Comparison of ENCODE assay signal across 22 mouse cellular contexts in genomic region chrX:93896838-93897820, GRCm38 (mm10).
A peak's percentile ranks its signal among the peaks of the same experiment; 100 is the strongest.
DNase-seq lines count a peak whose midpoint lies in the region; ATAC-seq and TF ChIP-seq lines count a peak whose summit lies in the region.
"Had no signal": no experiment of that assay in that cellular context is flagged by ENCODE, and none has a peak within 500 bp of the region (broad histone marks: within the 10 kb centered on the region; RNA-seq: fewer than 3 reads in every experiment).

No protein-coding gene starts in this region.

- no peak for TF ChIP-seq POLR2A in MEL (IDR thresholded peaks at IDR 0.05; ENCODE audit: control insufficient read depth in 1 of 2, insufficient read depth in 1 of 2, low read depth in 1 of 2, low read length in 2 of 2, poor library complexity in 1 of 2)

- TF ChIP-seq CTCF in intestine, postnatal 0 days (IDR thresholded peaks at IDR 0.05; ENCODE audit: low read depth) = peak; percentile 16; the same call in 1 of the 2 replicates
- peak in 2 of 3 experiments; percentile 15 to 47; a peak in 2 of 6 replicates for TF ChIP-seq CTCF in MEL (IDR thresholded peaks at IDR 0.05 in 2 of 3, conservative IDR thresholded peaks at IDR 0.05 in 1 of 3; ENCODE audit: control insufficient read depth in 1 of 3, insufficient read depth in 1 of 3, low read depth in 2 of 3, low read length in 3 of 3, poor library complexity in 1 of 3, severe bottlenecking in 1 of 3)

- DNase-seq in MEL (ENCODE audit: low read depth, low spot score) = peak; percentile 73
- no peak for DNase-seq in thymus, postnatal 25 days
- no peak for DNase-seq in heart, adult 9 months (ENCODE audit: low spot score in 2 of 2)
- DNase-seq in layer of hippocampus, postnatal 25 days (ENCODE audit: extremely low spot score in 1 of 2, low spot score in 1 of 2) = no peak
- DNase-seq: adrenal gland, adult 2 months; cerebellum, postnatal 10 days; gastrocnemius, postnatal 14 days; heart, adult 18-20 months; kidney, adult 18-20 months; kidney, postnatal 10 days; lung, postnatal 4 days; thymus, postnatal 14 days had no signal

- TF ChIP-seq EP300 in MEL (IDR thresholded peaks at IDR 0.05; ENCODE audit: low read depth in 1 of 2, low read length in 2 of 2) = peak; percentile 83 to 85

- no peaks in the 10 kb centered on the region for H3K36me3 ChIP-seq in intestine, postnatal 0 days (ENCODE audit: control insufficient read depth, insufficient read depth)
- no peaks in the 10 kb centered on the region for H3K36me3 ChIP-seq in intestine, embryonic 16.5 days (ENCODE audit: control insufficient read depth, insufficient read depth, low read length)
- peaks cover 0 to 14% of the 10 kb centered on the region in 2 experiments; a peak in 2 of 4 replicates for H3K36me3 ChIP-seq in MEL (ENCODE audit: control insufficient read depth in 1 of 2, insufficient read depth in 2 of 2, low read length in 2 of 2)
- H3K36me3 ChIP-seq in liver, embryonic 12.5 days = no peaks in the 10 kb centered on the region
- H3K36me3 ChIP-seq: limb, embryonic 13.5 days; lung, embryonic 15.5 days; midbrain, embryonic 12.5 days; neural tube, embryonic 13.5 days had no signal

- no peak overlapping the region for H3K4me3 ChIP-seq in intestine, postnatal 0 days (ENCODE audit: low read depth, low read length)
- H3K4me3 ChIP-seq in intestine, embryonic 16.5 days (ENCODE audit: low read length) = no peak overlapping the region
- H3K4me3 ChIP-seq in MEL (ENCODE audit: control insufficient read depth in 1 of 2, insufficient read depth in 1 of 2, low read depth in 2 of 2, low read length in 2 of 2) = no peak overlapping the region
- H3K4me3 ChIP-seq in liver, embryonic 12.5 days = no peak overlapping the region
- H3K4me3 ChIP-seq: forebrain, embryonic 13.5 days; limb, embryonic 13.5 days; lung, embryonic 15.5 days; midbrain, embryonic 12.5 days; neural tube, embryonic 13.5 days had no signal

- TF ChIP-seq RAD21 in MEL (IDR thresholded peaks at IDR 0.05; ENCODE audit: low read depth, low read length) = peak; percentile 65

- H3K27ac ChIP-seq in intestine, postnatal 0 days (ENCODE audit: low read depth, low read length) = no peak overlapping the region
- H3K27ac ChIP-seq in intestine, embryonic 16.5 days (ENCODE audit: low read length) = no peak overlapping the region
- H3K27ac ChIP-seq in MEL (ENCODE audit: control insufficient read depth, low read depth, low read length) = peak overlapping the region; percentile 88
- H3K27ac ChIP-seq in liver, embryonic 12.5 days = peak overlapping the region; percentile 73
- H3K27ac ChIP-seq: forebrain, embryonic 13.5 days; hindbrain, postnatal 0 days; limb, embryonic 13.5 days; lung, embryonic 15.5 days; midbrain, embryonic 12.5 days; neural tube, embryonic 13.5 days had no signal

- H3K27me3 ChIP-seq in intestine, postnatal 0 days (replicated peaks; ENCODE audit: control insufficient read depth, insufficient read depth, low read length) = no peaks in the 10 kb centered on the region
- 0 out of 2 replicates have a peak, but pooled peaks cover 3% of the 10 kb centered on the region for H3K27me3 ChIP-seq in intestine, embryonic 16.5 days (replicated peaks; ENCODE audit: control insufficient read depth, insufficient read depth, low read length)
- H3K27me3 ChIP-seq in MEL (ENCODE audit: control insufficient read depth in 1 of 2, insufficient read depth in 2 of 2, low read length in 2 of 2) = no peaks in the 10 kb centered on the region
- peaks cover 4% of the 10 kb centered on the region; the same call in 1 of the 2 replicates for H3K27me3 ChIP-seq in liver, embryonic 12.5 days (replicated peaks)
- H3K27me3 ChIP-seq: lung, embryonic 15.5 days; midbrain, embryonic 12.5 days; neural tube, embryonic 13.5 days had no signal

- H3K79me2 ChIP-seq in MEL (ENCODE audit: control insufficient read depth, insufficient read depth, low read length, poor library complexity) = no peaks in the 10 kb centered on the region

- H3K9me3 ChIP-seq in intestine, postnatal 0 days (ENCODE audit: control insufficient read depth) = no peaks in the 10 kb centered on the region
- H3K9me3 ChIP-seq in intestine, embryonic 16.5 days (ENCODE audit: control insufficient read depth, low read length) = no peaks in the 10 kb centered on the region
- H3K9me3 ChIP-seq in MEL (replicated peaks; ENCODE audit: insufficient read depth, low read length) = no peaks in the 10 kb centered on the region
- no peaks in the 10 kb centered on the region for H3K9me3 ChIP-seq in liver, embryonic 12.5 days (replicated peaks)
- H3K9me3 ChIP-seq: forebrain, embryonic 13.5 days; limb, embryonic 13.5 days; lung, embryonic 15.5 days; midbrain, embryonic 12.5 days; neural tube, embryonic 13.5 days had no signal

- no peaks in the 10 kb centered on the region for H3K4me1 ChIP-seq in intestine, postnatal 0 days (replicated peaks; ENCODE audit: control insufficient read depth, insufficient read depth, low read length)
- no peaks in the 10 kb centered on the region for H3K4me1 ChIP-seq in intestine, embryonic 16.5 days (ENCODE audit: control insufficient read depth, insufficient read depth, low read length)
- peaks cover 0 to 15% of the 10 kb centered on the region in 2 experiments; a peak in 3 of 4 replicates for H3K4me1 ChIP-seq in MEL (ENCODE audit: control insufficient read depth in 1 of 2, insufficient read depth in 2 of 2, low read length in 2 of 2)
- H3K4me1 ChIP-seq in liver, embryonic 12.5 days = peaks cover 21% of the 10 kb centered on the region
- H3K4me1 ChIP-seq: forebrain, embryonic 13.5 days; limb, embryonic 13.5 days; lung, embryonic 15.5 days; midbrain, embryonic 12.5 days; neural tube, embryonic 13.5 days had no signal

- 52% methylated on average over 5 of the region's 5 CpGs for WGBS in intestine, postnatal 0 days
- 49% methylated on average over 5 of the region's 5 CpGs for WGBS in intestine, embryonic 16.5 days
- WGBS in liver, embryonic 12.5 days (ENCODE audit: insufficient replicate concordance) = 30% methylated on average over 5 of the region's 5 CpGs

- no peak overlapping the region for H3K9ac ChIP-seq in intestine, postnatal 0 days (ENCODE audit: low read depth, low read length)
- H3K9ac ChIP-seq in intestine, embryonic 16.5 days (ENCODE audit: low read depth, low read length) = no peak overlapping the region
- peak overlapping the region; percentile 36; the same call in 1 of the 2 replicates for H3K9ac ChIP-seq in MEL (ENCODE audit: control insufficient read depth, low read depth, low read length, poor library complexity, severe bottlenecking)
- no peak overlapping the region for H3K9ac ChIP-seq in liver, embryonic 12.5 days
- H3K9ac ChIP-seq: forebrain, embryonic 13.5 days; limb, embryonic 13.5 days; lung, embryonic 15.5 days; midbrain, embryonic 12.5 days; neural tube, embryonic 13.5 days had no signal

- ATAC-seq in intestine, postnatal 0 days = no peak
- ATAC-seq in intestine, embryonic 16.5 days = no peak
- ATAC-seq in liver, embryonic 12.5 days = peak; percentile 90
- peak; percentile 96 for ATAC-seq in megakaryocyte-erythroid progenitor cell, adult 5-6 weeks (replicated peaks; ENCODE audit: low FRiP score, low TSS enrichment, poor library complexity, severe bottlenecking)
- ATAC-seq: forebrain, embryonic 13.5 days; hindbrain, postnatal 0 days had no signal

- H3K4me2 ChIP-seq in intestine, postnatal 0 days (replicated peaks; ENCODE audit: low read depth) = no peak overlapping the region
- H3K4me2 ChIP-seq in intestine, embryonic 16.5 days (ENCODE audit: low read depth, low read length) = no peak overlapping the region
- peak overlapping the region; percentile 34 for H3K4me2 ChIP-seq in liver, embryonic 12.5 days
- H3K4me2 ChIP-seq: forebrain, embryonic 13.5 days; limb, embryonic 13.5 days; lung, embryonic 15.5 days; midbrain, embryonic 12.5 days; neural tube, embryonic 13.5 days had no signal

TF ChIP-seq in MEL, 35 proteins besides CTCF, POLR2A, EP300 and RAD21 (continues in another document):
- no peak for TF ChIP-seq JUND (IDR thresholded peaks at IDR 0.05; ENCODE audit: low read depth, low read length)
- TF ChIP-seq TAL1 (IDR thresholded peaks at IDR 0.05; ENCODE audit: low read length) = peak; percentile 18; the same call in 1 of the 2 replicates
- no peak for TF ChIP-seq CHD1 (IDR thresholded peaks at IDR 0.05; ENCODE audit: low read depth, low read length)
- no peak for TF ChIP-seq MYB (IDR thresholded peaks at IDR 0.05; ENCODE audit: low read depth, low read length)
- TF ChIP-seq SIN3A (IDR thresholded peaks at IDR 0.05; ENCODE audit: low read length) = peak; percentile 47; the same call in 1 of the 2 replicates
- no peak for TF ChIP-seq GABPA (IDR thresholded peaks at IDR 0.05; ENCODE audit: low read depth, low read length)
- TF ChIP-seq MYC (IDR thresholded peaks at IDR 0.05; ENCODE audit: low read depth, low read length) = no peak
- no peak for TF ChIP-seq USF1 (IDR thresholded peaks at IDR 0.05; ENCODE audit: low read depth, low read length)
- no peak for TF ChIP-seq ETS1 (IDR thresholded peaks at IDR 0.05; ENCODE audit: low read depth, low read length)
- peak; percentile 92 for TF ChIP-seq TCF12 (IDR thresholded peaks at IDR 0.05; ENCODE audit: low read depth, low read length)
- TF ChIP-seq HCFC1 (IDR thresholded peaks at IDR 0.05; ENCODE audit: low read depth, low read length) = no peak
- TF ChIP-seq BHLHE40 (IDR thresholded peaks at IDR 0.05; ENCODE audit: borderline replicate concordance, low read depth, low read length) = no peak
- TF ChIP-seq NRF1 (IDR thresholded peaks at IDR 0.05; ENCODE audit: insufficient read depth, low read depth, low read length, poor library complexity, severe bottlenecking) = no peak
- no peak for TF ChIP-seq POLR2AphosphoS5 (IDR thresholded peaks at IDR 0.05; ENCODE audit: borderline replicate concordance, low read depth, low read length)
- no peak for TF ChIP-seq UBTF (IDR thresholded peaks at IDR 0.05; ENCODE audit: borderline replicate concordance, insufficient read depth, low read depth, low read length)
- TF ChIP-seq ZNF384 (IDR thresholded peaks at IDR 0.05; ENCODE audit: low read depth, low read length) = 0 out of 2 replicates have a peak, but pooled peaks have one; percentile 26
- no peak for TF ChIP-seq NELFE (IDR thresholded peaks at IDR 0.05; ENCODE audit: low read depth, low read length)
- TF ChIP-seq USF2 (IDR thresholded peaks at IDR 0.05; ENCODE audit: borderline replicate concordance in 1 of 2, insufficient read depth in 1 of 2, low read depth in 1 of 2, low read length in 2 of 2) = no peak
- TF ChIP-seq ZMIZ1 (IDR thresholded peaks at IDR 0.05; ENCODE audit: low read depth, low read length) = no peak
- TF ChIP-seq ZKSCAN1 (IDR thresholded peaks at IDR 0.05; ENCODE audit: low read depth, low read length) = no peak
- TF ChIP-seq CHD2 (IDR thresholded peaks at IDR 0.05; ENCODE audit: low read length) = no peak
- peak; percentile 34 for TF ChIP-seq SMC3 (IDR thresholded peaks at IDR 0.05; ENCODE audit: low read depth, low read length)
- TF ChIP-seq KAT2A (conservative IDR thresholded peaks at IDR 0.05; ENCODE audit: low read depth, low read length) = no peak
- 0 out of 2 replicates have a peak, but pooled peaks have one; percentile 30 for TF ChIP-seq MXI1 (IDR thresholded peaks at IDR 0.05; ENCODE audit: low read depth, low read length)

Comparison
In these comparisons a context has a peak if more than half of its experiments do, and no peak if none do; other contexts are left out.
1. ATAC-seq: peak in liver, embryonic 12.5 days (single experiment) and megakaryocyte-erythroid progenitor cell, adult 5-6 weeks (single experiment); none in intestine, postnatal 0 days (single experiment) and intestine, embryonic 16.5 days (single experiment).
2. H3K27ac ChIP-seq: peak in MEL (single experiment) and liver, embryonic 12.5 days (single experiment); none in intestine, postnatal 0 days (single experiment) and intestine, embryonic 16.5 days (single experiment).